Mouse (Mus musculus): ENCODE data around the gene Susd6. TPM values are rescaled to one million over a fixed set of nuclear protein-coding genes. Genes with fewer than 3 reads are reported as not detected.
A peak's percentile ranks its signal among the peaks of the same experiment; 100 is the strongest.

Susd6 gene
- polyA plus RNA-seq, 1 experiment from 2014 or later, result 22.3 TPM

- no peaks in the 10 kb centered on the region for H3K27me3 ChIP-seq (ENCODE audit: control insufficient read depth, insufficient read depth, low read length)
- H3K4me2 ChIP-seq (ENCODE audit: low read length), result no peak overlapping the region
- H3K4me3 ChIP-seq (ENCODE audit: control insufficient read depth in 1 of 2, insufficient read depth in 1 of 2, low read depth in 1 of 2, low read length in 2 of 2), result no peak overlapping the region
- H3K27ac ChIP-seq (replicated peaks in 1 of 2; ENCODE audit: control insufficient read depth in 1 of 2, insufficient read depth in 1 of 2, low read depth in 2 of 2, low read length in 2 of 2), result no peak overlapping the region
- whole genome bisulfite sequencing, result 88% methylated on average over 2 of the region's 2 CpGs
- no peak for ATAC-seq (ENCODE audit: insufficient number of reproducible peaks, insufficient read depth, low FRiP score, low read depth)
- no peaks in the 10 kb centered on the region for H3K36me3 ChIP-seq (ENCODE audit: control insufficient read depth, insufficient read depth, low read length)
- no peaks in the 10 kb centered on the region for H3K9me3 ChIP-seq (ENCODE audit: control insufficient read depth, low read length)
- H3K9ac ChIP-seq (ENCODE audit: low read length), result no peak overlapping the region
- H3K4me1 ChIP-seq (ENCODE audit: control insufficient read depth in 2 of 2, insufficient read depth in 2 of 2, low read length in 2 of 2), result peaks cover 15 to 47% of the 10 kb centered on the region in 2 experiments
These were observed 68.0 kb downstream of the Susd6 start for GRCm38 (mm10) chr12:80858307-80858706.

- no peaks in the 10 kb centered on the region for H3K36me3 ChIP-seq (ENCODE audit: control insufficient read depth, insufficient read depth, low read length)
- no peaks in the 10 kb centered on the region for H3K27me3 ChIP-seq (ENCODE audit: control insufficient read depth, insufficient read depth, low read length)
- H3K4me2 ChIP-seq (ENCODE audit: low read length), result no peak overlapping the region
- 0% methylated on average over 1 of the region's 1 CpGs for WGBS
- H3K4me1 ChIP-seq (ENCODE audit: control insufficient read depth in 2 of 2, insufficient read depth in 2 of 2, low read length in 2 of 2), result peaks cover 11 to 28% of the 10 kb centered on the region in 2 experiments
- H3K9me3 ChIP-seq (ENCODE audit: control insufficient read depth, low read length), result no peaks in the 10 kb centered on the region
- no peak for ATAC-seq (ENCODE audit: insufficient number of reproducible peaks, insufficient read depth, low FRiP score, low read depth)
- no peak overlapping the region for H3K9ac ChIP-seq (ENCODE audit: low read length)
- no peak overlapping the region for H3K4me3 ChIP-seq (ENCODE audit: control insufficient read depth in 1 of 2, insufficient read depth in 1 of 2, low read depth in 1 of 2, low read length in 2 of 2)
- H3K27ac ChIP-seq (replicated peaks in 1 of 2; ENCODE audit: control insufficient read depth in 1 of 2, insufficient read depth in 1 of 2, low read depth in 2 of 2, low read length in 2 of 2), result peak overlapping the region; percentile 46 to 68
These were observed 71.6 kb downstream of the Susd6 start for GRCm38 (mm10) chr12:80861916-80862315.

- no peak overlapping the region for H3K9ac ChIP-seq (ENCODE audit: low read length)
- WGBS, result 68% methylated on average over 2 of the region's 2 CpGs
These were observed 73.1 kb downstream of the Susd6 start for GRCm38 (mm10) chr12:80863370-80863769.

GRCm38 (mm10) chr12:80865175-80865574 lies 74.9 kb downstream of the Susd6 start:
- no peak overlapping the region for H3K27ac ChIP-seq (replicated peaks in 1 of 2; ENCODE audit: control insufficient read depth in 1 of 2, insufficient read depth in 1 of 2, low read depth in 2 of 2, low read length in 2 of 2)

More at GRCm38 (mm10) chr12:80863370-80863769, 73.1 kb downstream of the Susd6 start:
- Histone ChIP-seq H3K4me3 (ENCODE audit: control insufficient read depth in 1 of 2, insufficient read depth in 1 of 2, low read depth in 1 of 2, low read length in 2 of 2) (no peak overlapping the region), H3K27ac (replicated peaks in 1 of 2; ENCODE audit: control insufficient read depth in 1 of 2, insufficient read depth in 1 of 2, low read depth in 2 of 2, low read length in 2 of 2) (peak overlapping the region; percentile 32 to 41; a peak in 3 of 4 replicates), H3K4me1 (ENCODE audit: control insufficient read depth in 2 of 2, insufficient read depth in 2 of 2, low read length in 2 of 2) (peaks cover 14 to 33% of the 10 kb centered on the region in 2 experiments), H3K36me3 (ENCODE audit: control insufficient read depth, insufficient read depth, low read length) (peaks cover 1% of the 10 kb centered on the region; the same call in 1 of the 2 replicates), H3K9me3 (ENCODE audit: control insufficient read depth, low read length) (no peaks in the 10 kb centered on the region), H3K27me3 (ENCODE audit: control insufficient read depth, insufficient read depth, low read length) (no peaks in the 10 kb centered on the region), H3K4me2 (ENCODE audit: low read length) (no peak overlapping the region)
- peak; percentile 47; the same call in 1 of the 2 replicates for ATAC-seq (ENCODE audit: insufficient number of reproducible peaks, insufficient read depth, low FRiP score, low read depth)

GRCm38 (mm10) chr12:80866023-80866422 lies 75.7 kb downstream of the Susd6 start:
- 97% methylated on average over 2 of the region's 2 CpGs for WGBS
- H3K4me1 ChIP-seq (ENCODE audit: control insufficient read depth in 2 of 2, insufficient read depth in 2 of 2, low read length in 2 of 2), result peaks cover 16 to 38% of the 10 kb centered on the region in 2 experiments

More at GRCm38 (mm10) chr12:80865175-80865574, 74.9 kb downstream of the Susd6 start:
- Histone ChIP-seq H3K36me3 (ENCODE audit: control insufficient read depth, insufficient read depth, low read length) (peaks cover 18% of the 10 kb centered on the region), H3K27me3 (ENCODE audit: control insufficient read depth, insufficient read depth, low read length) (no peaks in the 10 kb centered on the region), H3K4me1 (ENCODE audit: control insufficient read depth in 2 of 2, insufficient read depth in 2 of 2, low read length in 2 of 2) (peaks cover 16 to 39% of the 10 kb centered on the region in 2 experiments), H3K4me2 (ENCODE audit: low read length) (no peak overlapping the region), H3K9ac (ENCODE audit: low read length) (no peak overlapping the region), H3K9me3 (ENCODE audit: control insufficient read depth, low read length) (no peaks in the 10 kb centered on the region), H3K4me3 (ENCODE audit: control insufficient read depth in 1 of 2, insufficient read depth in 1 of 2, low read depth in 1 of 2, low read length in 2 of 2) (no peak overlapping the region)
- WGBS, result 87% methylated on average over 4 of the region's 4 CpGs
- ATAC-seq (ENCODE audit: insufficient number of reproducible peaks, insufficient read depth, low FRiP score, low read depth), result no peak

GRCm38 (mm10) chr12:80867083-80867482 lies 76.8 kb downstream of the Susd6 start:
- Histone ChIP-seq H3K9ac (ENCODE audit: low read length) (no peak overlapping the region), H3K4me3 (ENCODE audit: control insufficient read depth in 1 of 2, insufficient read depth in 1 of 2, low read depth in 1 of 2, low read length in 2 of 2) (no peak overlapping the region), H3K27me3 (ENCODE audit: control insufficient read depth, insufficient read depth, low read length) (no peaks in the 10 kb centered on the region), H3K27ac (replicated peaks in 1 of 2; ENCODE audit: control insufficient read depth in 1 of 2, insufficient read depth in 1 of 2, low read depth in 2 of 2, low read length in 2 of 2) (no peak overlapping the region), H3K4me1 (ENCODE audit: control insufficient read depth in 2 of 2, insufficient read depth in 2 of 2, low read length in 2 of 2) (peaks cover 13 to 27% of the 10 kb centered on the region in 2 experiments), H3K9me3 (ENCODE audit: control insufficient read depth, low read length) (no peaks in the 10 kb centered on the region), H3K4me2 (ENCODE audit: low read length) (no peak overlapping the region), H3K36me3 (ENCODE audit: control insufficient read depth, insufficient read depth, low read length) (peaks cover 32% of the 10 kb centered on the region)
- ATAC-seq (ENCODE audit: insufficient number of reproducible peaks, insufficient read depth, low FRiP score, low read depth), result no peak
- WGBS, result 75% methylated on average over 3 of the region's 3 CpGs

More at GRCm38 (mm10) chr12:80866023-80866422, 75.7 kb downstream of the Susd6 start:
- Histone ChIP-seq H3K27me3 (ENCODE audit: control insufficient read depth, insufficient read depth, low read length) (no peaks in the 10 kb centered on the region), H3K4me3 (ENCODE audit: control insufficient read depth in 1 of 2, insufficient read depth in 1 of 2, low read depth in 1 of 2, low read length in 2 of 2) (no peak overlapping the region), H3K4me2 (ENCODE audit: low read length) (no peak overlapping the region), H3K9me3 (ENCODE audit: control insufficient read depth, low read length) (no peaks in the 10 kb centered on the region), H3K36me3 (ENCODE audit: control insufficient read depth, insufficient read depth, low read length) (peaks cover 26% of the 10 kb centered on the region), H3K27ac (replicated peaks in 1 of 2; ENCODE audit: control insufficient read depth in 1 of 2, insufficient read depth in 1 of 2, low read depth in 2 of 2, low read length in 2 of 2) (no peak overlapping the region), H3K9ac (ENCODE audit: low read length) (no peak overlapping the region)
- no peak for ATAC-seq (ENCODE audit: insufficient number of reproducible peaks, insufficient read depth, low FRiP score, low read depth)

GRCm38 (mm10) chr12:80868401-80868800 lies 78.1 kb downstream of the Susd6 start:
- Histone ChIP-seq H3K9me3 (ENCODE audit: control insufficient read depth, low read length) (no peaks in the 10 kb centered on the region), H3K27me3 (ENCODE audit: control insufficient read depth, insufficient read depth, low read length) (no peaks in the 10 kb centered on the region), H3K36me3 (ENCODE audit: control insufficient read depth, insufficient read depth, low read length) (peaks cover 43% of the 10 kb centered on the region), H3K4me3 (ENCODE audit: control insufficient read depth in 1 of 2, insufficient read depth in 1 of 2, low read depth in 1 of 2, low read length in 2 of 2) (no peak overlapping the region), H3K4me1 (ENCODE audit: control insufficient read depth in 2 of 2, insufficient read depth in 2 of 2, low read length in 2 of 2) (peaks cover 7 to 16% of the 10 kb centered on the region in 2 experiments), H3K4me2 (ENCODE audit: low read length) (no peak overlapping the region), H3K27ac (replicated peaks in 1 of 2; ENCODE audit: control insufficient read depth in 1 of 2, insufficient read depth in 1 of 2, low read depth in 2 of 2, low read length in 2 of 2) (peak overlapping the region; percentile 8 to 41; a peak in 1 of 4 replicates), H3K9ac (ENCODE audit: low read length) (no peak overlapping the region)
- 52% methylated on average over 7 of the region's 7 CpGs for WGBS
- ATAC-seq (ENCODE audit: insufficient number of reproducible peaks, insufficient read depth, low FRiP score, low read depth), result no peak
